Mouse (Mus musculus) embryo, embryonic 11 days (tissue): ENCODE results near the gene Alpk3.
A peak's percentile ranks its signal among the peaks of the same experiment; 100 is the strongest.

Source experiments
- DNase-seq: peaks from one replicate; pipeline ENCODE4 v3.0.0-alpha.2; 2015

The Alpk3 gene

DNA sequence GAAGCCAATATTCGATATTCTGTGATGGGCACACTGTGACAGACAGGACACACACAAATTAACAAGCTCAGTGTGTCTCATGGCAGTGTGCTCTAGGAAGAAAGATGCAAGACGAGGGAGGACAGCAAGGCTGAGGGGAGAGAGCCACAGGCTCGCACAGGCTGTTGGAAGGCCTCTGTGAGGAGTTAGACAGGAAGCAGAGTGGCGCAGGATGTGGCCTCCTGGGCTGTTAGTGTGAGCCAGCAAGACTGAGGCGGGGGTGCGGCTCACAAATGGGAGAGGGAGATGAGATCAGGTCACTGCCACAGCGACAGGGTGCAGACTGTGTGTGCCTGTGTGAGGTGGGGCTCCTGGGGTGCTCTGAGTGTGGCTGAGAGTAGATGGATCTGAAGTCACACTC lies 17.9 kb downstream of the Alpk3 start:
- DNase-seq = no peak

- DNase-seq = no peak
These were observed 18.3 kb downstream of the Alpk3 start for GRCm38 (mm10) chr7:81075732-81076131.

DNA sequence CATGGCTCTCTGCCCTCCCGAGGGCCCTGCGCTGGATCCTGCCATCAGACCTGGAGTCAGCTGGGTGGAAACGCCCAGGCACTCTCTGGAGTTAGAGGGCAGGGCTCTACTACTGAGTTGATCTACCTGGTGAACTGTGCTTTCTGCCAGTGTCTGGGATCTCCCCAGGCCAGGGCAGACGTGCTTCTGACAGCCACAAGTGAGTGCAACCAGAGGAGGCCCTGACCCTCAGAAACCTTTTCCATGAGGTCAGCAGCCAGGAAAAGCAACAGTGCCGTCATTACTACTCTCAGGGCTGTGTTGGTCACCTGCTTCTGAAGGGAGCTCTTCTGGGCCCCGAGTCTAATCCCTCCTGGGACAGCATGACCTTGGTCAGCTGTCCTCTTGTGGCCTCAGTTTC lies 19.6 kb downstream of the Alpk3 start:
- no peak for DNase-seq

GRCm38 (mm10) chr7:81078740-81079139 lies 21.3 kb downstream of the Alpk3 start:
- DNase-seq = no peak

- DNase-seq = no peak
These were observed 36.1 kb downstream of the Alpk3 start for GRCm38 (mm10) chr7:81093420-81093965.

- DNase-seq = no peak
These were observed 36.8 kb downstream of the Alpk3 start for GRCm38 (mm10) chr7:81094104-81094757.

GRCm38 (mm10) chr7:81100341-81100740 lies 42.9 kb downstream of the Alpk3 start:
- DNase-seq = no peak

- no peak for DNase-seq
These were observed 45.5 kb downstream of the Alpk3 start for GRCm38 (mm10) chr7:81102854-81103253.

- DNase-seq = no peak
These were observed 48.1 kb downstream of the Alpk3 start for GRCm38 (mm10) chr7:81105525-81105924.

DNA sequence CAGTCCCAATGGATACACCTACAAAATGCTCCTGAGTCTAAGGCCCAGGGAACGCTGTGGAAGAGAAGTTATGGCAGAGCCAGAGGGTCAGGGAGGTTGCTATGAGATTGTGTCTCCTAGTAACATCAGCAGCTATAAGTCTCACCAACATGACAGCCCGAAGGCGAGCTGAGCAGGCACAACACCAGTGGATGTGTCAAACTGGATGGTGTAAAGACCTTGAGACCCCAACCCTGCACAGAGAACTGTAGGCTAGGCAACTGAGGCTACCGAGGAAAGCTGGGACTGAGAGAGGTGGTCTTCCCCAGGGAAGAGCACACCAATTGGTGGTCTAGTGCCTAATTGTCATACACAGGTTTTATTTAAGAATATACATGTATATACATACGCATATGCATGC lies 50.8 kb downstream of the Alpk3 start:
- DNase-seq = no peak

DNA sequence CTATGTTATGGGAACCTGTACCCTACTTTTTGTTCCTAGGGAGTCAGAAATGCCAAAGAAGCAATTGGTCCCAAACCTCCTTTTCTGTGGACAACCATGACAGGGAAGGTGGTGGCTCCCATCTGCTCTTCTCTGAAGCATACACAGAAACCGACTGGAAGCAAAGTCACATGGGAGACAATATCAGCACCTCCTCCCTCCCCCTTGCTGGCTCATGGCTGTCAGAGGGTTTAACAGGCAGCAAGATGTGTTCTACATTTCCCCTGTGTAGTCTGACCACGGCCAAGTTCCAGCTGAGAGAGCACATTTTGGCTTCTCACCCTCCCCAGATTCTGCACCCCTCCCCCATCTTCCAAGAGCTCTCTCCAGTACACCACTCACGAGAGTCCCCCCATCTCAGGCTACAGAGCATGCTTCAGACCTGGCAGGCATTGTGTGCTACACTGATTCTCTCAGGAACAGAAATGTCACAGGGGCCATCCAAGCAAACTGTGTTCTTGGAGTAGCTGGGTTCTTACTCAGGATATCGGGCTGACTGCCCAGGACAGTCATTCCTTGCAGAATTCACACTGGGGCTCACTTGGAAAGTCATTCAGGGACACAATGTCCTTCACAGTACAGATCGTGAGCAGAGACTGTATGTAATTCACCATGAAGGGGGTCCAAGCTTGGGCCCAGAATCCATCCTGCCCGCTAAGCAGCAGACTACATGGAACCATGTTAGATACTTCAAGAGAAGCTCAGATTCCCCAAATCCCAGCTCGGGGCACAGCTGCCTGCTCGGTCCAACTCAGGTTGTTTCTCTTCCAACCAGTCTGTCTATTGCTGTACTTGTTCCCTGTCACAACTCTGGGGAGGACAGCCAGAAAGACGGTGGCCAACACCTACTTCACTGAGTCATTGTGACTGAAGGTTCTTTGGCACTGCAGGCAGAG lies 52.6 kb downstream of the Alpk3 start:
- DNase-seq = no peak

DNA sequence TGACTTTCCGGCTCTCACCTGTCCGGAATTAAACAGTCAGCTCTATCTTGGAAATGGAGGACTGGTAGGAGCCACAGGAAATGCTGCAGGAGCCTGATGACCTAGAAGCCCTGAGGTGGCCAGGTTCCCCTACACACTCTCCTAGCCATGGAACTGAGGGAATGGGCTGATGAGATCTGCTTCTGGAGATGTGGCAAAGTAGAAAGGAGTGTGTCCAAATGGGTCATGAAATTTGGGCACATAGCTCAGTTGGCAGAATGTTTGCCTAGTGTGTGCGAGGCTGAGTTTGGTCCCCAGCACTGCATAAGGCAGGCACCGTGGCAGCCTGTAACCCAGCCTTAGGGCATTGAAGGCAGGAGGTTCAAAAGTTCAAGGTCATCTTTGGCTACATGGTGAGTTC lies 53.4 kb downstream of the Alpk3 start:
- DNase-seq = no peak

- DNase-seq = no peak
These were observed 54.3 kb downstream of the Alpk3 start for GRCm38 (mm10) chr7:81111729-81112128.

DNA sequence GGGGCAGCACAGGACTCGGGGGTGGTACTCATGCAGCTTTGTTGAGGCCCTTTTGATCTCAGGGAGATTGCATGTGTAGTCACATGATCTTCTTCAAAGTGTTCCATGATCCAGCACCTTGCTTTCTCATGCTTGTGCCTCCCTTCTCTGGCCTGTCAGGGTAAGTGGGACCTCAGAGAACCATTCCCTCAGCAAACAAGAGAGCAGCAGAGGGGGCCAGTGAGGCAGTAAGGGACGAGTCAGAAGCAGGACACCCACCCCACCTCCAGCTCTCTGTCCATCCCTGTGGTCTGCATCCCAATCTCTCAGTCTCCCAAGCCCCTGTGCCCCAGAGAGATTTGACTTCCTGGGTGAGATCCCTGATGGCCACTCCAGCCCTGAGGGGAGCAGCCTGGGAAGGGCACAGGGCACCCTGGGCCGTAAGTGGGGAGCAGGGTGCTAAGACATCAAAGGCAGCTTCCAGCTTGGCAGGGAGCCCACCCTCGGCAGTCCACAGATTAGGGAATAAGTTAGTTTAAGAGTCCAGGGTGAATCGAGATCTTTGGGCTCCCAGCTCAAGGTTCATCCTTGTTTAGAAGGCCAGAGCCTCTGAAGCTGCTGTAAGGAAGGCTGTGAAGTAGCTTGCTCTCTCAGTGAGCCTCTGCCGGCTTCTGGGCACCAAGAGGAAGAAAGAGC lies 55.4 kb downstream of the Alpk3 start:
- DNase-seq = no peak

DNA sequence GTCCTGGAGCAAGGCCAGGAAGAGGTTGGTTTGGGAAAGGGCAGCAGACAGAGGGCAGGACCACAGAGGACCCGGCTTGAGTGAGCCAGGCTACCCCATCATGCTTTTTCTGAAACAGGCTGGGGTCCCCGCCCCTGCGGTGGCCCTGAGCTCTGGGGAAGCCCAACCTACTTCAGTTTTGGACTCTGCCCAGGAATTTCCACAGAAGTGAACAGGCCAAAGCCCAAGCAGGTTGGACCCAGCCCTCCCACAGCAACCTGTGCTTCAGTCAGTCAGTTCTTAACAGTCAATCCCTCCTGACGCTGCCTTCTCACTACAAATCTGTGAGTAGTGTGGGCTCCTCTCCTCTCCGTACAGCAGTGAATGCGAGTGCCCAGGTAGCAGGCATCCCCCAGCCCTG lies 57.2 kb downstream of the Alpk3 start, which contains the start of gene Slc28a1:
Gene Slc28a1, plus strand, starts transcription at position 245 of the 400 bp plus-strand sequence.
- DNase-seq = no peak

- DNase-seq = peak; percentile 19
These were observed 63.7 kb downstream of the Alpk3 start for GRCm38 (mm10) chr7:81121099-81121498.

- no peak for DNase-seq
These were observed 65.4 kb downstream of the Alpk3 start for GRCm38 (mm10) chr7:81122808-81123207.

DNA sequence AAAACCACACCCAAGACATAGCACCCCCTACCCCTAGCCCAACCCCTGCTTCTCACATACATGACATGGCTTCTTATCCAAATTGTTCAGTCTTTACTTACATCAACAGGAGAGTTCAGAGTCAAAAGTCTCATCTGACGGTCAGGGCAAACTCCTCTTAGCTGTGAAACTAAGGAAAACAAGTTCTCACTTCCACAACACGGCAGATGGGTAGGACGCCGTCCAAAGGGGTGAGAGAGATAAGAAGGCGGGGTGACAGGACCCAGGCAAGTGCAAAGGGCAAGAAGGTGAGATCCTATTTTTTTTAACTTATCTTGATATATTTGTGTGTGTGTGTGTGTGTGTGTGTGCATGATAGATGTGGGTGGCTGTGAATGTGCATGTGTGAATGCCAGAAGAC lies 66.2 kb downstream of the Alpk3 start:
- DNase-seq = no peak

- DNase-seq = no peak
These were observed 67.4 kb downstream of the Alpk3 start for GRCm38 (mm10) chr7:81124773-81125172.

DNA sequence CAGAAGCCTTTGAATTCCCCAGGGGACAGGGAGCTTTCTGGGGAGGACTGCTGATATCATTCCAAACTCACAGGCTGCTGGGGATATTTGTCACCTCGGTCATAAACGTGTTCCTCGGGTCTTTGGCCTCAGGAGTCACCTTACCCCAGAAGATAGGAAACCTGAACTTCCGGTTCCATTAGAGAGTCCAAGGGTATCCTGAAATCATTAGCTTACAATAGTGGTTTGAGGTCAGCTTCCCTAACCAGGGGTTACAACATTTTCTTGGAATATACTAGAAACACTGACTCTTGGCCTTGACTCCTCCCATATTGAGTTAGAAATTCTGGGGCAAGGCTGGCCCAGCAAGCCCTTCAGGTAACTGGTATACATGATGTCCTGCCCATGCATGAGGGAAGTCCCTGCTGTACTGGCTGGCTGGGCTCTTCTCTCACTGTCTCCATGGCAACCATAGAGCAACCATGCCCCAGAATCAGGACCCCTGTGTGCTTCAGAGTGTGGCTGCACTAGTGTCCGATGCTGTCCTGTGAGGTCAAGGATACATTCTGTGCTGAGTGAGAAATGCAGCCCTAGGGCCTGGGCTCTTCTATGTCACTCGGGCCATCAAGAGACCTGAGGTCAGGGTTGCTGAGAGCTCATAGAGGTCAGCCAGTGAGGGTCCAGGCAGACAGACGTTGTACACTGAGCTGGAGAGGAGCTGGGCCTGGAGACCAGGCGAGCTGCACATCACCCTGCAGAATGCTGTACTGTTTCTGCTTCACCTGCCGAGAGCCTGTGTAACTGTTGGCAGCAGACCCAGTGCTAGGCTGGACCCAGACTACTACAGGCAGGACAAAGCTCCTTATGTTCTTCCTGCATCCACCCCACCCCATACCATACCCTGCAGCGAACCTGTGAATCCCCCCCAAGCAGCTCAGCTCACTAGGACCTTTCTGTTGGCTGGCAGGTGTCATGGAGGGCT lies 68.1 kb downstream of the Alpk3 start:
- DNase-seq = peak; percentile 24

- DNase-seq = peak; percentile 46
These were observed 74.5 kb downstream of the Alpk3 start for GRCm38 (mm10) chr7:81131864-81132263.

DNA sequence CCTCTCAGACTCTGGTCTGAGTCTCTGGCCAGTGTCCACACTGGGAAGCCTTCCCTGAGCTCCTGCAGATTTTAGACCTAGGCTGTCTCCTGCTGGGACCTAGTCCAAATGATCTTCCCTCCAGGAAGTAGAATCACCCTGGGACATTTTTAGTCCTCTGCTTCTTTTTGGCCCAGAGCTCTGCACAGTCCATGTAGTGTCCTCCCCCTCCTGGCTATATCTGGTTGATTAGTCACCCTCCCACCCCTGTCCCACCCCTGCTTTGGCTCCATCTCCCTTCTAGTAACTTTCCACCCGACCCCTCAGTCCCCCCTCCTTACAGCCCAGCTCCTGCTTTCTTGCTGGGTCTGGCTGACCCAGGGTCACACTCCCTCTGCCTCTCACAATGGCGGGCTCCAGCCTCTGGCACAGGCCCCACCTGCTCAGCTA lies 75.5 kb downstream of the Alpk3 start:
- DNase-seq = peak; percentile 42
